Mouse (Mus musculus): Measurements from ENCODE around the gene Styx.
"Not testable (repeated sequence)": the region's sequence is repeated elsewhere in the genome, so short reads cannot be mapped to it uniquely, and the experiment has no call there.

Gene Styx

DNA sequence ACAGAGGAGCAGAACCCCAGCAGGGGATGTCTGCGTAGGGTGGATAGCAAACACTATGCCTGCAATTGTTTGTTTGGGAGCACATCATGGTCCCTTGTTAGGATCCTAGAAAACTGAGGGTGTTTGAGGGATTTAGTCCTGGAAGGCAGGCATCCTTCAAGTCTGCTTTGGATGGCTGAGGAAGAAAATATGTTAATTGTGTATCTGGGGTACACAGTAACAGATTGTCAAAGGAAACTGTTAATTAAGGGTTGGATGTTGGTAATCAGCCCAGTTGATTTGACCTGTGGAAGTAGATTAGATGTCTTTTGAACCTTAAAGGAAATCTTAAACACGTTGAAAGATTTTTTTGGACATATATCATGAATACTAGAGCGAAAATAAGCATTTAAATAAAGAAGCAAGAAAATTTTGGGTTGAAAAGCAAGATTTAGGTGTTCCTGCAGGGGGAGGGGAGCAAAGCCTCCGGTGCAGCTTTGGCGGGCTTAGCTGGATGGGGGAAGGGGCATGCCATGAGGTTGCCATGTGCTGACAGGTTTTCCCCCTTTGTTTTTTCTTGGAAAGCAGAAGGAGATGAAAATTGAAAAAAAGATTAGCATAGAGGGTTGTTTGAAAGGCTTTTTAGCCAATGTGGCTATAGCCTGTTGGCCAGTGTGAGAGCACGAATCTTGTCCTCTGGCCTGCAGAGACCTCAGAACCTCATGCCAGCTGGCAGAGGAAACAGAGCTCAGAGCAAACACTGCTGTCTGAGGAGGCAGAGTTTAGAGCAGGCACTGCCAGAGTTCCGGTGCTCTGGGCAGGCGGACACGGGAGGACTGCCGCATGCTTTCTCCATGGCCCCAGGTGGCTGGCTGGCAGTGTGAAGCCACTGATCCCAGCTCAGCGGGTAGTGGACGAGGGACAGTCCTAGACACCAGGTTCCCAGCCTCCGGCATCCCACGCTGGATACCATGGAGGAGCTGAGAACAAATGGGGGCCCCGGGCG lies 13.6 kb downstream of the Styx start:
- no peak for DNase-seq (ENCODE audit: low read depth, low spot score)

DNA sequence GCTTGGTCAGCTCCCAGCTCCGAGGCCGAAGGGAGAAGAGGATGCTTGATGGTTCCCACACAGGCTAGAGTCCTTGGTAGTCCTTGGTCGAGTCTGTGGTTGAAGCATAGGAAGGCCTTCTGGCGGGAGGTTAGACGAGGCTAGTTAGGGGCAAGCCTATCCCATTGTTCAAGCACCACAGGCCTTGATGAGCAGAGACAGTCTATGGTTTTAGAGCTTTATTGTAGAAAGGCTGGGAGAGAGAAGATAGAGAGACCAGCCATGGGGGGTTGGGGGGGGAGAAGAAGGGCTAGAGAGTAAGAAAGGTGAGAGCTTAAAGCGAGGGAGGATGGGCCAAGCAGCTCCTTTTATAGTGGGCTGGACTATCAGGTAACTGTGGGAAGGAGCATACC lies 14.3 kb downstream of the Styx start:
- DNase-seq (ENCODE audit: low read depth, low spot score): no peak

DNA sequence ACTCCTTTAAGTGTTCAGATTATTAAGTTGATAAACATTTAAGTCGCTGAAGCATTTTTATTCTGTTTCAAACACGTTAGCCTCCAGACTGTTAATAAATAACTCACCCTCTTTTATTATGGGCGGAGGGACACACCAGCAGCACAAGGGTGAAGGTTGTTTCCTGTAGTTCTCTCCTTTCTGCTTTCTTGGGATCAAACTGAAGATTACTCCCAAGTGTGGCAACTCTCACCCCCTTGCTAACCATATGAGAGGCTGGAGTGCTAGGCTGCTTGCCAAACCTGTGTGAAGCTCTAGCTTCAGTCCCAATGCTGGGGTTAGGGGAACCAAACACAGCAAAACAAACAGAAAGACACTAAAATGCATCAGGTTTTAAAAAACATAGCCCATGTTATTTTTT lies 27.9 kb downstream of the Styx start:
- no peak for DNase-seq (ENCODE audit: low read depth, low spot score)

DNA sequence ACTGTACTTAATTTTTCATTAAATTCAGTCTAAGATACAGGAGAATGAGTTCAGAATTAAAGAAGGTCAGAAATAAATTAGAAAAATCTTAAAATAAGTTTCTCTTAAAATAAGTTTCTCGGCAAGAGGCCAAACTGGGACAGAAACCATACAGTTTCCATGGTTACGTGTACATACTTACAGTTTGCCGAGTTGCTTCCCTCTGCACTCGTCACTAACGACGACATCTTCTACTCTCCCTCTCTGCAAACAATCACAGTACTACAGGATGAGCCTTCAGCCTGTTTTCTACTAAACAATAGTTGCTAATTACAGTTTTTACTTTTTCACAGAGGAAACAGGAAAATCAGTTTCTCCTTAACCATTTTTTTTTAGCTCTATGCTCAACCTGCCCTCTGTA lies 29.9 kb downstream of the Styx start:
- no peak for DNase-seq (ENCODE audit: low read depth, low spot score)

DNA sequence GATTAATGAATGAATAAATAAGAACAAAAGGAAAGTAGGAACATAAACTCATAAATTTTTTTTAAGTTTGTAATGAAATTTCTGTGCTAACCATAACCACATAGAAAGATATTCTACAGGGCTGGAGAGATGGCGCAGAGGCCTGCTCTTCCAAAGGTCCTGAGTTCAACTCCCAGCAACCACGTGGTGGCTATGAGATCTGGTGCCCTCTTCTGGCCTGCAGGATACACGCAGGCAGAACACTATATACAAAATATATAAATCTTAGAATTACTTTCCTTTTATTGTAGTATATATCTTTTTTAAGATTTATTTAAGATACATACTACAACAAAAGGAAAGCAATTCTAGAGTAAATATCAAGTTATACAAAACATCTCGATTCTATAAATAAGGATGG lies 32.0 kb downstream of the Styx start:
- no peak for DNase-seq (ENCODE audit: low read depth, low spot score)

DNA sequence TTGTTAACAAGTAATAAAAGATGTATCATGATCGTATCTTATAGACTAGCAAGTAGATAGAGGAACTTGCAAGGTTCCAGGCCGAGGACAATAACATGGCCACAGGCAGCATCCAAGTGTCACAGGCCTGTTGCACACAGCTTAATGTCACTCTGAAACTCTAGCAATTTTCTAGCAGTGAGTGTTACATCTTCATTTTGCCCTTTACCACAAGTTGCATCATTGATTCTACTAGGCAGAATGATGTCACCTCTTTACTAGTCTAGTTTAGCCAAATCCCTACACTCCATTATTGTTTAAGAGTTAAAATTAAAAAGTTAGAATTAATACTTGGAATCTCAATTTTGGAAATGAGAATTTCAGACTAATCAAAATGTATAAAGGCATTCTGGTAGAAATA lies 34.7 kb downstream of the Styx start:
- DNase-seq (ENCODE audit: low read depth, low spot score): no peak

DNA sequence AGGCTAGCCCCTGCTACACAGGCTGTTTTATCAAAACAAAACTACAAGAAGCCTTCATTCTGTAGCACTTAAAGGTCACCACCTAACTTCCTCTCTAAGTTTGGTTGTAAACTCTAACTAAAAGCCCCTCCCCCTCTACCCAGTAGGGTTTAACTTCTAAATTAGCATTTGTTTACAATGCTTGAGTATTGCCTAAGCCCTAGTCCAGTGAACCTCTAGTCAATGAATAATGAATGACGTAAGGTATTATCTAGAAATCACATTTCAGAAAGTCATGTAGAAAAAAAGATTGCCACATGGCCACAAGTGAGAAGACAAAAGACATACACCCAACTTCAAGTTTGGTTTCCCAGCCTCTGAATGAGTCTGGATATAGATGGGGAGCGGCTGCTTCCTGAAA lies 36.6 kb downstream of the Styx start:
- no peak for DNase-seq (ENCODE audit: low read depth, low spot score)

DNA sequence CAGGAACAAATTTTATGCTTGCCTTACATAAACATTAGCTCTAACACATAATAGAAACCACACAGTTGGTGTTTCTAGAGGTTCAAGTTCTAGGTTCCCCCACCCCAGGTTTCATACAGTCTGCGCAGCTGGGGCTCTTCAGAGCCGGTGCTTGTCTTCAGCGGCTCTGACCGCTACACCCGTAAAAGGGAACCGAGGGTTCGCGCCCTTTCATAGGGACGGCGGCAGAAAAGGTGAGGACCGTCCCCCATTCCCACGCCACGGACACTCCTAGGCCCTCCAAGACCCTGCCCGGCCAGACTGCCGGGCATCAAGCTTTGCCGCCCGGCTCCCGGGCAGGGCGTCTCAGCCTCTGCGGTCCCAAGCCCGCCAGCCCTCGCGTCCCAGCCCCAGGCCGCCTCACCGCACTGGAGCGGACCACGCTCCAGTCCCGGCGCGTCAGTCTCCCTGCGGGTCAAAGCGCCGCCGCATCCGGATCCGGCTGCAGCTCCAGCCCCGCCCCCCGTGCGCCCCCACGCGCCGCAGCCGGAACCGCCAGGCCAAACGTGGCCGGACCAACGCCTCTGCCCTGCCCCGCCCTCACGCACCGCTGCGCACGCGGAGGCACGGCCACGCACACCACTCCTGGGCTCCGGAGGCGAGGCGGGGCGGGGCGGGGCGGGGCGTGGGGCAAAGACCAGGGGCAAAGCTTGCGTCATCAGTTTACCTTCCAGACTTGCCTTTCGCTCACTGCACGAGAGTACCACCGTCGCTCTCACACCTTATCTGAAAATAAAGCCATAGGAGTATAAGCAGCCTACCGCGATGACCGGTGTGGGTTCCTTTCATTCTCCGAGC lies 37.7 kb downstream of the Styx start:
- DNase-seq (ENCODE audit: low read depth, low spot score): peak; percentile 73

DNA sequence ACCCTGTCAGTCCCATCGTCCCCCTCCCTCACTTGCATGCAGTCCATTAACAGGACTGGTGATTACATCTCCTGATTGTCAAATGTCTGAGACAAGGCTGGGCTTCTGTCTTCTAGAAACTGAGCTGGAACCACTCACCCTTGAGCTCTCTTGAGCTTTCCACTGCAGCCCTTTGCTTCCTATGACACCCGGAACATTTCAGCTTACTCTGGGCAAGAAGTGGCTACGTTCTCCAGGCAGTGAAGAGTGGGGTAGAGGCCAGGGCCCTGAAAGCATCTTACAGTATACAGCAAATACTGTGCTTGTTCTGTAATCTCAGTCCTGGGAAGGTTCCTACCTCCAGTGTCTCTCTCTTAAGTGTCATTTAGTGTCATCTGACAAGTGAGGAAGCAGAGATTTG lies 38.3 kb downstream of the Styx start:
- no peak for DNase-seq (ENCODE audit: low read depth, low spot score)

DNA sequence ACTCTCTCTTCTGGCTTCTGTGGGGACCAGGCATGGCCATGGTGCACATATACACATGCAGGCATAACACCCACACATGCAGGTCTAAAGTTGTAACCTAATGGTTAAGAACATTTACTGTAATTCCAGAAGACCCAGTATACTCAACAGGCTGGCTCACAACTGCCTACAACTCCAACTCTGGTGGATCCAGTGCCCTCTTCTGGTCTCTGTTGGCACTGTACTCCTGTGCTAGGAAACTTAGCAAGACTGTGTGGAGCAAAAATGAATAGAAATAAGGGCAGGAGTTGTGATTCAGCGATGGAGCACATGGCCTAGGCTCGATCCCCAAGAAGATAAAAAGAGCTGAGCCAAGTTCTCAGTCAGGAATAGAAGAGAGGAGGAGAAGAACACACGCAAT lies 48.9 kb downstream of the Styx start:
- DNase-seq (ENCODE audit: low read depth, low spot score): no peak

DNA sequence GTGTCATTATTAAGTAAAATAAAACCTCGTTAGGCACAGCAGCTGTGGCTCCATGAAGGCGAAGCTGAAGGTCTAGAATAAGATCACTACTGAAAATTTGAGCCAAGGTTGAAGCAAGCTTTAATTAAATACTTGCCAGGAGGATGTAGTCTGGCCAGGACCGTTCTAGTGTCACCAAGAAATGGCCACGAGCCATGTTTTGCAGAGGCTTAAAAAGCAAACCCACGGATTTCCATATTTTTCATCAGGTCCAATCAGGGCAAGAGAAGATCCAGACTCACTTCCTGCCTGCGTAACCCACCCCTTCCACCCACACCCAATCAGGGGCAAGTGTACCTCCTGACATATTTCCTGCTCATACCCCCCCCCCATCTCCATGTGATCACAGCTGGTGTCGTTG lies 52.8 kb downstream of the Styx start:
- DNase-seq (ENCODE audit: low read depth, low spot score): no peak

DNA sequence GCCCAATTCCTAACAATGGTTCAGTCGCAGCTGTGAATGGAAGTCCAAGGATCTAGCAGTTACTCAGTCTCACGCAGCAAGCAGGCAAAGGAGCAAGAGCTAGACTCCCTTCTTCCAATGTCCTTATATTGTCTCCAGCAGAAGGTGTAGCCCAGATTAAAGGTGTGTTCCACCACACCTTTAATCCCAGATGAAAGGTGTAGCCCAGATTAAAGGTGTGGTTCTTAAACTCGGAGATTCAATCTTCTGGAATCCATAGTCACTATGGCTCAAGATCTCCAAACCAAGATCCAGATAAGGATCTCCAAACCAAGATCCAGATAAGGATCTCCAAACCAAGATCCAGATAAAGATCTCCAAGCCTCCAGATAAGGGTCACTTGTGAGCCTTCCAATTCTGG lies 53.9 kb downstream of the Styx start, which contains the start of gene Gnpnat1:
Gene Gnpnat1 (minus strand): TSS at position 101 of the 400 bp plus-strand sequence.
- not testable (repeated sequence) for DNase-seq (ENCODE audit: low read depth, low spot score)

DNA sequence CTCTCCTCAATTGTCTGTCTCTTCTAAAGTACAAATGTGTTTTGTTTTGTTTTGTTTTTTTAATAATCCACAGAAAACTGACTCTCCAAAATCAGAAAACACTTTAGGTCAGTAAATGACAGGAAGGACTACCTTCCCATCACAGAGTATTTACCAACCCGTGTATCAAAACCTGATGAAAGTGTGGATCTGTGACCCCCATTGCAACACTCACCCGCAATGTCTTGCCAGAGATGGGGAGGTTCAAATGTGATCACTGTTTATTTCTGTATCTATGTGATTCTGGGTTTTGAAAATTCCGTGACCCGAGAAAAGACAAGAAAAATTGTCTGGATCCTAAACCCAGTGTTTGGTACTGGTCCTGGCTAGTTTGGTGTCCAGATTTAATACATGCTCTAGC lies 65.4 kb downstream of the Styx start:
- no peak for DNase-seq (ENCODE audit: low read depth, low spot score)

DNA sequence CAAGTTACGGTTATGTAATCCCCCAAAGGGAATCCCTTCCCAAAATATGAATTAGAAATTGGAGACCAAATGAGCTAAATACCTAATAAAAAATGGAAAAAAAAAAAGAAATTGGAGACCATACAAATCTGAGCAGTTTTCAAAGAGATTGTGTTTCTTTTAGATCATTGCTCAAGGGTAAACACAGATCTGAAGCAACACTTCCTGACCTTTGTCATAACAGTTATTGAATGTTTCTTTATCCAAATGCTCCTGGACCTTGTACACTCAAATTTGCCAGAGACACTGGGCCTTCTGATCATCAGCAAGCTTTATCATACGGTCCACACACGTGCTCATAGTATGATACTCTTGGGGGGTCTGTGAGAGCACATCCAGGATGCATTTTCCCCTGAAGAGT lies 67.7 kb downstream of the Styx start:
- no peak for DNase-seq (ENCODE audit: low read depth, low spot score)

DNA sequence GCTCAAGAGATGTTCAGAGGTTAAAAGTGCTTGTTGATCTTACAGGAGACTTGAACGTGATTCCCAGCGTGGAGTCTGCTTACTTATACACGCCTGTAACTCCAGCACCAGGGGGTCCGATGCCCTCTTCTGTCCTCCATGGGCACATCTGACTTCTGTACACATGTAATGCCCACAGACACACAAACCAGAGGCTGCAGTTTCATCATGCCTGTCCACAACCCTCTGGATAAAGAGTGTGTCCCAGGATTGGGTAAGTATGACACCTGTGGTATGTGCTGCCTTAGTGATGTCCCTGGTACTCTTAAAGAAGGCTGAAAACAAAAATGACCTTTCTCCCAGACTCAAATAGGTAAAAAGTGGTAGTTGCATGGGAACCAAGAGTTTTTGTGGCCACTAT lies 68.4 kb downstream of the Styx start:
- no peak for DNase-seq (ENCODE audit: low read depth, low spot score)

DNA sequence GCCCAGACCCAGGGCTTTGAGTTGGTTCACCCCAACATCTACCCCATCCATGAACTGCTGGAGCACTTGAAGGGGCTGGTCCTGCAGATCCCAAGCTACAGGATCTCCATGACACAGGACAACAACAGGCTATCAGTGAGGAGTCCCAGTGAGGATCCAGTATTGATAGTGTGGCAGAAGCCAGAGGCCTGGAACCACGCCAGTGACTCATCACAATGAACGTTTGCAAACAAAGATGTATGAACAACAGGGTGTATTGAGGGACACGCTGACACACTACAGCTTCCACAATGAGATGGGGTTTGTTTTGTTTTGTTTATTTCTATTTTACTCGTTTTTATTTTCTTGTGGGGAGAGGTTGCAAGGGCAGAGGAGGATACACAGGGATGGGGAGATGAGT lies 71.5 kb downstream of the Styx start:
- peak; percentile 52 for DNase-seq (ENCODE audit: low read depth, low spot score)

DNA sequence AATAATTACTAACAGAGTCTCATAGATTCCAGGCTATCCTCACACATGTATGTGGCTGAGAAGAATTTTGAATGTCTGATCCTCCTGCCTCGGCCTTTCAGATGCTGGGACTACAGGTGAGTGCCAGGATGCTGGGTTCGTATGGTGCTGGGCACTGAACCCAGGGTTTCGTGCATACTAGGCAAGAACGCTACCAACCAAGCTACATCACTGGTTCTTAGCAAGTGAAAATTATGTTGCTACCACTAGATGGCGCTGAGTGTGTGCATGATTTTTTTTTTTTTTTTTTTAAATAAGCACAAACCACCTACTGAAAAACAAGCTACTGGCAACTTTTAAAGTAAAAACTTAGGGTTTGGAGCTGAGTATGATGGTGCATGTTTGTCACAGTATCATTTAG lies 72.3 kb downstream of the Styx start:
- DNase-seq (ENCODE audit: low read depth, low spot score): peak; percentile 54

DNA sequence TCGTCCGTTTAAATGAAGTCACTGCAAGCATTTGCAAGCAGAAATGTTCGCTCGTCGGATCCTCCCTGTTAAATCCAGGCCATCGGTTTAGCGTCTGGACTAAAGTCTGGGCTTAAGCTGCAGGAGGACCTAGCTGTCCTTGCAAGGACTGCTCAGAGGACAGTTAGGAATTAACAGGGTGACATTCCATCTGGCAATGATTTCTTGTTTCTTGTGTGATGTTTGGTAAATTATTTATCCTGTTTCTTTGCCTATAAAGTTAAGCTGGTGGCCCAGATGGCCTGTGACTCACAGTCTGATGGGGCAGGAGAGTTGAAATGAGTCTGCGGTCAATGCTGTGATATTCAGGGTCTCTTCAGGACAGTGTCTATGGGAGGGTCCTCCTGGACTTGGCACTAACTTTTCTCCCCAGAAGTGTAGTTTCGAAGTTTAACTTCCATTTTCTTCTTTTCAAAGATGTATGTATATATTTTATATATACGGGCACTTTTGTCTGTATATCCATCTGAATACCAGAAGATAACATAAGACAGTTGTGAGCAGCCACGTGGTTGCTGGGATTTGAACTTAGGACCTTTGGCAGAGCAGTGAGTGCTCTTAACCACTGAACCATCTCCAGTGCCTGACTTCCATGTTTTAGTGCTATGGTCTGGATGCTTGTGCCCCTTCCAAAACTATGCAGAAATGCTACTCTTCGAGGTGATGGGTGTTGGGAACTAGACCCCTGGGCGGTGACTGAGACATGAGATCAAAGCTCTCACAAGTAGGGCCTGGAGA lies 79.4 kb downstream of the Styx start:
- DNase-seq (ENCODE audit: low read depth, low spot score): no peak

DNA sequence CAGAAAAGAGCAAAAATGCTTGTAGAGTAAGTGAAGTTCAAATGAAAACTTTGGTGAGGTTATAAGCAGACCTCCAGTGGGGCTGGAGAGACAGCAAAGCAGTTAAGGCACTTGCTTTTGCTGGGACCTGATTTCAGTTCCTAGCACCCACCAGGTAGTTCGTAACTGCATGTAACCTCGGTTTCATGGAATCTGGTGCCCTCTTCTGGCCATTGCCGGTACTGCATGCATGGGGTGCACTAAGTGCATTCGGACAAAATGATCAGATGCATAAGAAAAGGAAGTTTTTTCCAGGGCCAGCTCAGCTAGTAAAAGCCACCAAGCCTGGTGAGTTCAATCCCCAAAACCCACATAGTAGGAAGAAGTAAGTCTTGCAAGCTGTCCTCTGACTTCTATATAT lies 81.1 kb downstream of the Styx start:
- DNase-seq (ENCODE audit: low read depth, low spot score): no peak

DNA sequence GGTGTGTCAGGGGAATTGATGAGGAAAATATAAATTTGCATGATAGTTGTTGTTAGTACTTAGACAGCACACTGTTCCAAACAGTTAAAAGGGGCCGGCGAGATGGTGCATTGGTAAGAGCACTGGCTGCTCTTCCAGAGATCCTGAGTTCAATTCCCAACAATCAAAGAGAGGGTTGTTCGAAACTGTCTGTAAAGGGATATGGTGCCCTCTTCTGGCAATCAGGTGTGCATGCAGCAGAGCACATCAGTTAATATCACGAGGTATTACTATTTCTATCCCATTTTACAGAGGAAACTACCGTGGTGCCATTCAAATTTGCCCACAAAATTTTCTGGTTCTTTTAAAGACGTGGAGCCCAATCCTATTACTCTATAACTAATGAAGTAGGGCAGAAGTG lies 83.3 kb downstream of the Styx start:
- DNase-seq (ENCODE audit: low read depth, low spot score): no peak

DNA sequence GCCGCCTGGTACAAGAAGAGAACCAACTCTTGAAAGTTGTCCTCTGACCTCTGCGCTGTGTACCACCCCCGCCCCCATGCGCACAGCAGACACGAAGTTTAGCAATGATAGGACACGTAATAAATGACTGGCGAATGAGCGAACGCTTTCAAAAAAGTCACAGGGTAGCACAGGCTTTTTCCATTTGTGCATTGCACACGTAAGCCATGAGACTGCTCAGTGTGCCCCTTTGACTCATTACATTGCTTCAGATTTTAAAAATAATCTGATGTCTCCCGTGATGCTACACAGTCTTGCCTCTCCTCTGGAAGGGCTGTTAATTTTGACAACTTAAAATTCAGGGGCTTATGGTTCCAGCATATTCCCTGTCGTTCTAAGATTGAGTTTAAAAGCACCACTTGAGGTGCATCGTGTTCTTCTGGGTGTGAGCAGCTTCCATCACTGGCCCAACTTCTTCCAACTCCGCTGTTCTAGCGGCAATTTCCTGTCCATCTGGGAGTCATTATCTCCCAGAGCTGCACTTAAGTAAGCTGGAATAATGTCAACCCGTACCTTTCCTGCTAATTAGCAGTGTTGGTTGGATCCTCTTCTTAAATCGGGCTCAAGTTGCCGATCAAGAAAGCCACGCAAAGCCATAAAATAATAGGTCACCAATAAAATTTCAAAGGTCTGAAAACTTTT lies 87.5 kb downstream of the Styx start:
- no peak for DNase-seq (ENCODE audit: low read depth, low spot score)

Data from telencephalon, adult 2 months (tissue).